In genomic region chr8:104294396-104294795, GRCm38 (mm10) we compare ENCODE assay signal across 24 mouse cellular contexts. TPM values are rescaled to one million over a fixed set of nuclear protein-coding genes. Genes with fewer than 3 reads are reported as not detected.
A peak's percentile ranks its signal among the peaks of the same experiment; 100 is the strongest.
DNase-seq lines count a peak whose midpoint lies in the region; ATAC-seq and TF ChIP-seq lines count a peak whose summit lies in the region.
"Had no signal": no experiment of that assay in that cellular context is flagged by ENCODE, and none has a peak within 500 bp of the region (broad histone marks: within the 10 kb centered on the region; RNA-seq: fewer than 3 reads in every experiment).

No protein-coding gene starts in this region.

- no peaks in the 10 kb centered on the region for H3K9me3 ChIP-seq in kidney, embryonic 16.5 days (ENCODE audit: low read length)
- no peaks in the 10 kb centered on the region for H3K9me3 ChIP-seq in kidney, embryonic 14.5 days (ENCODE audit: control insufficient read depth, low read length)
- H3K9me3 ChIP-seq: embryonic facial prominence, embryonic 13.5 days; embryonic facial prominence, embryonic 15.5 days; forebrain, embryonic 10.5 days; forebrain, embryonic 12.5 days had no signal

- no peak for TF ChIP-seq POLR2A in kidney, adult 2 months (IDR thresholded peaks at IDR 0.05; ENCODE audit: low read depth, low read length)

- H3K4me2 ChIP-seq in kidney, embryonic 16.5 days (replicated peaks; ENCODE audit: low read depth, low read length) = no peak overlapping the region
- H3K4me2 ChIP-seq in kidney, embryonic 14.5 days (replicated peaks; ENCODE audit: low read depth, low read length) = no peak overlapping the region
- H3K4me2 ChIP-seq: embryonic facial prominence, embryonic 13.5 days; embryonic facial prominence, embryonic 15.5 days; forebrain, embryonic 12.5 days had no signal

- WGBS in kidney, adult 2 months = 78% methylated on average over 1 of the region's 1 CpGs
- 89% methylated on average over 1 of the region's 1 CpGs for WGBS in kidney, embryonic 16.5 days
- WGBS in kidney, embryonic 14.5 days = 81% methylated on average over 1 of the region's 1 CpGs

- DNase-seq in kidney, adult 2 months = peak; percentile 69
- peak; percentile 72 for DNase-seq in kidney, adult 9 months
- peak; percentile 13 to 26 for DNase-seq in kidney, postnatal 36 days
- no peak for DNase-seq in kidney, postnatal 4 days
- DNase-seq: adrenal gland, postnatal 25 days; cerebellum, adult 11 months; cerebellum, adult 18-20 months; cerebellum, adult 8-10 months; cerebellum, adult 9-11 months; cerebellum, postnatal 14 days; cerebellum, postnatal 36 days; embryo, embryonic 11 days had no signal

- H3K36me3 ChIP-seq in kidney, adult 2 months (ENCODE audit: control insufficient read depth, insufficient read depth, low read length) = no peaks in the 10 kb centered on the region
- H3K36me3 ChIP-seq in kidney, embryonic 16.5 days (ENCODE audit: insufficient read depth, low read length) = no peaks in the 10 kb centered on the region
- no peaks in the 10 kb centered on the region for H3K36me3 ChIP-seq in kidney, embryonic 14.5 days (ENCODE audit: control insufficient read depth, insufficient read depth, low read length)
- H3K36me3 ChIP-seq: embryonic facial prominence, embryonic 13.5 days; embryonic facial prominence, embryonic 15.5 days; forebrain, embryonic 10.5 days; forebrain, embryonic 12.5 days had no signal

- no peak overlapping the region for H3K4me3 ChIP-seq in kidney, adult 2 months (ENCODE audit: insufficient read depth, low read depth, low read length)
- no peak overlapping the region for H3K4me3 ChIP-seq in kidney, embryonic 16.5 days (ENCODE audit: low read length)
- no peak overlapping the region for H3K4me3 ChIP-seq in kidney, embryonic 14.5 days (ENCODE audit: low read length)
- H3K4me3 ChIP-seq: embryonic facial prominence, embryonic 13.5 days; embryonic facial prominence, embryonic 15.5 days; erythroblast, embryonic 14.5 days; forebrain, embryonic 10.5 days; forebrain, embryonic 12.5 days had no signal

- H3K9ac ChIP-seq in kidney, embryonic 16.5 days (replicated peaks; ENCODE audit: low read length) = no peak overlapping the region
- H3K9ac ChIP-seq in kidney, embryonic 14.5 days (ENCODE audit: low read depth, low read length) = no peak overlapping the region
- H3K9ac ChIP-seq: embryonic facial prominence, embryonic 13.5 days; embryonic facial prominence, embryonic 15.5 days; forebrain, embryonic 12.5 days had no signal

- no peak overlapping the region for H3K27ac ChIP-seq in kidney, adult 2 months (ENCODE audit: insufficient read depth, low read depth, low read length)
- no peak overlapping the region for H3K27ac ChIP-seq in kidney, embryonic 16.5 days (ENCODE audit: low read length)
- H3K27ac ChIP-seq in kidney, embryonic 14.5 days (ENCODE audit: low read depth, low read length) = no peak overlapping the region
- H3K27ac ChIP-seq: embryonic facial prominence, embryonic 13.5 days; embryonic facial prominence, embryonic 15.5 days; forebrain, embryonic 10.5 days; forebrain, embryonic 12.5 days had no signal

- TF ChIP-seq CTCF in kidney, adult 2 months (conservative IDR thresholded peaks at IDR 0.05; ENCODE audit: insufficient read depth, insufficient read length, low read depth, low read length) = no peak

- peaks cover 6% of the 10 kb centered on the region; the same call in 1 of the 2 replicates for H3K4me1 ChIP-seq in kidney, adult 2 months (ENCODE audit: control insufficient read depth, insufficient read depth, low read length)
- no peaks in the 10 kb centered on the region for H3K4me1 ChIP-seq in kidney, embryonic 16.5 days (ENCODE audit: insufficient read depth, low read length)
- H3K4me1 ChIP-seq in kidney, embryonic 14.5 days (ENCODE audit: control insufficient read depth, insufficient read depth, low read length) = no peaks in the 10 kb centered on the region
- H3K4me1 ChIP-seq: embryonic facial prominence, embryonic 13.5 days; embryonic facial prominence, embryonic 15.5 days; forebrain, embryonic 10.5 days; forebrain, embryonic 12.5 days had no signal

- ATAC-seq in kidney, embryonic 16.5 days (ENCODE audit: low FRiP score, low TSS enrichment) = no peak
- ATAC-seq in kidney, embryonic 14.5 days (ENCODE audit: low FRiP score, low TSS enrichment) = no peak
- ATAC-seq: forebrain, embryonic 14.5 days had no signal

- H3K27me3 ChIP-seq in kidney, adult 2 months (replicated peaks; ENCODE audit: control insufficient read depth, insufficient read depth, low read length) = no peaks in the 10 kb centered on the region
- H3K27me3 ChIP-seq in kidney, embryonic 16.5 days (ENCODE audit: insufficient read depth, low read length) = no peaks in the 10 kb centered on the region
- no peaks in the 10 kb centered on the region for H3K27me3 ChIP-seq in kidney, embryonic 14.5 days (ENCODE audit: control insufficient read depth, insufficient read depth, low read length)
- H3K27me3 ChIP-seq: embryonic facial prominence, embryonic 13.5 days; embryonic facial prominence, embryonic 15.5 days; forebrain, embryonic 12.5 days had no signal

RNA-seq across cellular contexts. Expression of gene Cmtm2a, which starts 1.4 kb away (rescaled TPM):
- 0.16 and 0.28 TPM in 2 replicates for polyA plus RNA-seq in kidney, adult 2 months (2012; rRNA removed)
- not detected in 2 replicates for polyA plus RNA-seq in kidney, embryonic 16.5 days (2015; fragmentation: Nextera tagmentation; extraction: Ambion mirVana)
- not detected in 2 replicates for polyA plus RNA-seq in kidney, embryonic 14.5 days (2014; fragmentation: Nextera tagmentation; extraction: Ambion mirVana)
- polyA plus RNA-seq: brain, embryonic 14.5 days; C2C12; embryonic facial prominence, embryonic 11.5 days; embryonic facial prominence, embryonic 13.5 days; embryonic facial prominence, embryonic 15.5 days; erythroblast, embryonic 14.5 days; forebrain, embryonic 10.5 days; forebrain, embryonic 12.5 days; forebrain, embryonic 14.5 days had no signal

RNA-seq across cellular contexts. Expression of gene Gm45711, which starts 15.5 kb away (rescaled TPM):
- not detected in 2 replicates for polyA plus RNA-seq in kidney, adult 2 months (2012; rRNA removed)
- polyA plus RNA-seq in kidney, embryonic 16.5 days (2015; fragmentation: Nextera tagmentation; extraction: Ambion mirVana) = not detected in 2 replicates
- not detected in 2 replicates for polyA plus RNA-seq in kidney, embryonic 14.5 days (2014; fragmentation: Nextera tagmentation; extraction: Ambion mirVana)
- polyA plus RNA-seq: brain, embryonic 14.5 days; C2C12; embryonic facial prominence, embryonic 11.5 days; embryonic facial prominence, embryonic 13.5 days; embryonic facial prominence, embryonic 15.5 days; erythroblast, embryonic 14.5 days; forebrain, embryonic 10.5 days; forebrain, embryonic 12.5 days; forebrain, embryonic 14.5 days had no signal

RNA-seq across cellular contexts. Expression of gene Cmtm1, which starts 15.5 kb away (rescaled TPM):
- not detected in 2 replicates for polyA plus RNA-seq in kidney, adult 2 months (2012; rRNA removed)
- not detected in 2 replicates for polyA plus RNA-seq in kidney, embryonic 16.5 days (2015; fragmentation: Nextera tagmentation; extraction: Ambion mirVana)
- not detected in 2 replicates for polyA plus RNA-seq in kidney, embryonic 14.5 days (2014; fragmentation: Nextera tagmentation; extraction: Ambion mirVana)
- polyA plus RNA-seq: adrenal gland, adult 2 months; C2C12; embryonic facial prominence, embryonic 11.5 days; embryonic facial prominence, embryonic 13.5 days; embryonic facial prominence, embryonic 15.5 days; erythroblast, embryonic 14.5 days; forebrain, embryonic 10.5 days; forebrain, embryonic 12.5 days; forebrain, embryonic 14.5 days had no signal

RNA-seq across cellular contexts. Expression of gene Gm11020, which starts 27.0 kb away (rescaled TPM):
- not detected in 2 replicates for polyA plus RNA-seq in kidney, adult 2 months (2012; rRNA removed)
- not detected in 2 replicates for polyA plus RNA-seq in kidney, embryonic 16.5 days (2015; fragmentation: Nextera tagmentation; extraction: Ambion mirVana)
- not detected in 2 replicates for polyA plus RNA-seq in kidney, embryonic 14.5 days (2014; fragmentation: Nextera tagmentation; extraction: Ambion mirVana)
- polyA plus RNA-seq: adrenal gland, adult 2 months; brain, embryonic 14.5 days; C2C12; embryonic facial prominence, embryonic 11.5 days; embryonic facial prominence, embryonic 13.5 days; embryonic facial prominence, embryonic 15.5 days; erythroblast, embryonic 14.5 days; forebrain, embryonic 10.5 days; forebrain, embryonic 12.5 days; forebrain, embryonic 14.5 days had no signal

RNA-seq across cellular contexts. Expression of gene Cmtm2b, which starts 27.6 kb away (rescaled TPM):
- 0.18 TPM in 1 of 2 replicates, not detected in the other for polyA plus RNA-seq in kidney, adult 2 months (2012; rRNA removed)
- not detected in 2 replicates for polyA plus RNA-seq in kidney, embryonic 16.5 days (2015; fragmentation: Nextera tagmentation; extraction: Ambion mirVana)
- polyA plus RNA-seq in kidney, embryonic 14.5 days (2014; fragmentation: Nextera tagmentation; extraction: Ambion mirVana) = not detected in 2 replicates
- polyA plus RNA-seq: adrenal gland, adult 2 months; brain, embryonic 14.5 days; C2C12; embryonic facial prominence, embryonic 11.5 days; embryonic facial prominence, embryonic 13.5 days; embryonic facial prominence, embryonic 15.5 days; erythroblast, embryonic 14.5 days; forebrain, embryonic 10.5 days; forebrain, embryonic 12.5 days; forebrain, embryonic 14.5 days had no signal

Comparison
In these comparisons a context has a peak if more than half of its experiments do, and no peak if none do; other contexts are left out.
1. DNase-seq: peak in kidney, adult 2 months (single experiment), kidney, adult 9 months (single experiment) and kidney, postnatal 36 days (2 of 2); none in kidney, postnatal 4 days (0 of 2).